Mouse (Mus musculus) neural tube, embryonic 13.5 days (tissue): ENCODE measurements at regions not wholly inside any gene's neighbourhood (a gene's known extent, or its start where the extent isn't known, plus 50 kb on each side); places are given as distances from the start of the nearest gene placed in this dataset.

Experiments
- ATAC-seq: fragments of 200-750 bp; cut with Nextera tagmentation; 2 replicates; pipeline ENCODE4 v1.8.0; 2017; ENCODE audit warnings: low read depth, mild to moderate bottlenecking, moderate TSS enrichment, moderate library complexity
- H3K27ac ChIP-seq: fragments of 300-500 bp; sonication (generic); replicated peaks from 2 replicates; pipeline ENCODE4 v1.5.1; 2015; ENCODE audit warnings: moderate library complexity, mild to moderate bottlenecking, inconsistent platforms
- H3K27me3 ChIP-seq: fragments of 300-500 bp; sonication (generic); 2 replicates; pipeline ENCODE4 v1.6.1; 2015; ENCODE audit warnings: mild to moderate bottlenecking, inconsistent platforms
- H3K36me3 ChIP-seq: fragments of 300-500 bp; sonication (generic); 2 replicates; pipeline ENCODE4 v1.6.1; 2015; ENCODE audit warnings: mild to moderate bottlenecking, inconsistent platforms
- H3K4me1 ChIP-seq: fragments of 300-500 bp; sonication (generic); replicated peaks from 2 replicates; pipeline ENCODE4 v1.6.1; 2015; ENCODE audit warnings: inconsistent platforms
- H3K4me2 ChIP-seq: fragments of 300-500 bp; sonication (generic); 2 replicates; pipeline ENCODE4 v1.6.1; 2015; ENCODE audit warnings: inconsistent platforms, mild to moderate bottlenecking, moderate library complexity
- H3K4me3 ChIP-seq: fragments of 300-500 bp; sonication (generic); 2 replicates; pipeline ENCODE4 v1.5.1; 2015; ENCODE audit warnings: mild to moderate bottlenecking, inconsistent platforms
- H3K9ac ChIP-seq: fragments of 300-500 bp; sonication (generic); 2 replicates; pipeline ENCODE4 v1.6.1; 2015; ENCODE audit warnings: moderate library complexity, mild to moderate bottlenecking, inconsistent platforms
- H3K9me3 ChIP-seq: fragments of 300-500 bp; sonication (generic); 2 replicates; pipeline ENCODE4 v1.6.1; 2016; ENCODE audit warnings: inconsistent platforms
- WGBS: fragments of 180-500 bp; shearing (Covaris S2); methylation state at CpG from one replicate; pipeline ENCODE4 v1.1.7; 2015; 5-methylcytosine and 5-hydroxymethylcytosine counted together

- WGBS, result 14% methylated on average over 1 of the region's 1 CpGs
- H3K36me3 ChIP-seq, result no peaks in the 10 kb centered on the region
- peaks cover 7% of the 10 kb centered on the region; the same call in 1 of the 2 replicates for H3K4me1 ChIP-seq
- no peak overlapping the region for H3K27ac ChIP-seq
- no peak overlapping the region for H3K9ac ChIP-seq
- H3K9me3 ChIP-seq, result no peaks in the 10 kb centered on the region
- no peak for ATAC-seq
- no peak overlapping the region for H3K4me2 ChIP-seq
- H3K4me3 ChIP-seq, result no peak overlapping the region
- no peaks in the 10 kb centered on the region for H3K27me3 ChIP-seq
Measured at GRCm38 (mm10) chr1:194361316-194361715, 256.7 kb upstream of the Plxna2 start.

- H3K4me2 ChIP-seq, result no peak overlapping the region
- 13% methylated on average over 1 of the region's 1 CpGs for WGBS
- ATAC-seq, result no peak
- no peak overlapping the region for H3K9ac ChIP-seq
- no peak overlapping the region for H3K4me3 ChIP-seq
- no peaks in the 10 kb centered on the region for H3K9me3 ChIP-seq
- H3K27ac ChIP-seq, result no peak overlapping the region
- H3K36me3 ChIP-seq, result no peaks in the 10 kb centered on the region
- H3K27me3 ChIP-seq, result no peaks in the 10 kb centered on the region
- H3K4me1 ChIP-seq, result peaks cover 5% of the 10 kb centered on the region; the same call in 1 of the 2 replicates
Measured at GRCm38 (mm10) chr1:194354332-194355120, 263.5 kb upstream of the Plxna2 start.

- WGBS, result 80% methylated on average over 3 of the region's 3 CpGs
- Histone ChIP-seq H3K27me3 (no peaks in the 10 kb centered on the region), H3K36me3 (no peaks in the 10 kb centered on the region), H3K9ac (no peak overlapping the region), H3K27ac (no peak overlapping the region), H3K4me3 (no peak overlapping the region), H3K4me2 (no peak overlapping the region), H3K9me3 (no peaks in the 10 kb centered on the region), H3K4me1 (peaks cover 9% of the 10 kb centered on the region; the same call in 1 of the 2 replicates)
- no peak for ATAC-seq
Measured at GRCm38 (mm10) chr1:194345304-194346033, 272.5 kb upstream of the Plxna2 start.

- H3K4me2 ChIP-seq, result no peak overlapping the region
- no peaks in the 10 kb centered on the region for H3K27me3 ChIP-seq
- no peaks in the 10 kb centered on the region for H3K9me3 ChIP-seq
- H3K4me1 ChIP-seq, result peaks cover 9% of the 10 kb centered on the region; the same call in 1 of the 2 replicates
- no peak overlapping the region for H3K4me3 ChIP-seq
- no peak overlapping the region for H3K9ac ChIP-seq
- WGBS, result 90% methylated on average over 1 of the region's 1 CpGs
- H3K27ac ChIP-seq, result no peak overlapping the region
- no peak for ATAC-seq
- H3K36me3 ChIP-seq, result no peaks in the 10 kb centered on the region
Measured at GRCm38 (mm10) chr1:194342568-194342967, 275.4 kb upstream of the Plxna2 start.

GRCm38 (mm10) chr1:194341758-194342157, 276.3 kb upstream of the Plxna2 start:
- Histone ChIP-seq H3K4me3 (no peak overlapping the region), H3K36me3 (no peaks in the 10 kb centered on the region), H3K9me3 (no peaks in the 10 kb centered on the region), H3K4me2 (no peak overlapping the region), H3K27me3 (no peaks in the 10 kb centered on the region), H3K9ac (no peak overlapping the region), H3K27ac (no peak overlapping the region), H3K4me1 (peaks cover 9% of the 10 kb centered on the region; the same call in 1 of the 2 replicates)
- WGBS, result 52% methylated on average over 3 of the region's 3 CpGs
- no peak for ATAC-seq

GRCm38 (mm10) chr1:194334752-194335719, 283.0 kb upstream of the Plxna2 start:
- Histone ChIP-seq H3K9me3 (no peaks in the 10 kb centered on the region), H3K27ac (no peak overlapping the region), H3K4me1 (peaks cover 16% of the 10 kb centered on the region; the same call in 1 of the 2 replicates), H3K9ac (no peak overlapping the region), H3K4me3 (no peak overlapping the region), H3K4me2 (no peak overlapping the region), H3K36me3 (no peaks in the 10 kb centered on the region), H3K27me3 (no peaks in the 10 kb centered on the region)
- WGBS, result 59% methylated on average over 5 of the region's 5 CpGs
- ATAC-seq, result no peak

GRCm38 (mm10) chr1:194332639-194333038, 285.4 kb upstream of the Plxna2 start:
- H3K4me1 ChIP-seq, result peaks cover 16% of the 10 kb centered on the region; the same call in 1 of the 2 replicates
- no peaks in the 10 kb centered on the region for H3K36me3 ChIP-seq
- no peak overlapping the region for H3K9ac ChIP-seq
- no peak overlapping the region for H3K27ac ChIP-seq
- no peaks in the 10 kb centered on the region for H3K9me3 ChIP-seq
- H3K4me2 ChIP-seq, result no peak overlapping the region
- H3K27me3 ChIP-seq, result no peaks in the 10 kb centered on the region
- ATAC-seq, result no peak
- no peak overlapping the region for H3K4me3 ChIP-seq

GRCm38 (mm10) chr1:194330471-194330870, 287.5 kb upstream of the Plxna2 start:
- Histone ChIP-seq H3K9ac (no peak overlapping the region), H3K27ac (no peak overlapping the region), H3K4me1 (peaks cover 15% of the 10 kb centered on the region; the same call in 1 of the 2 replicates), H3K4me2 (no peak overlapping the region), H3K4me3 (no peak overlapping the region), H3K9me3 (no peaks in the 10 kb centered on the region), H3K36me3 (no peaks in the 10 kb centered on the region), H3K27me3 (no peaks in the 10 kb centered on the region)
- no peak for ATAC-seq
- 87% methylated on average over 1 of the region's 1 CpGs for WGBS

- no peak overlapping the region for H3K4me2 ChIP-seq
- no peaks in the 10 kb centered on the region for H3K27me3 ChIP-seq
- no peak overlapping the region for H3K27ac ChIP-seq
- no peaks in the 10 kb centered on the region for H3K9me3 ChIP-seq
- no peak overlapping the region for H3K9ac ChIP-seq
- 55% methylated on average over 3 of the region's 3 CpGs for WGBS
- no peak overlapping the region for H3K4me3 ChIP-seq
- H3K36me3 ChIP-seq, result no peaks in the 10 kb centered on the region
- ATAC-seq, result no peak
- H3K4me1 ChIP-seq, result no peaks in the 10 kb centered on the region; the same call in 1 of the 2 replicates
Measured at GRCm38 (mm10) chr1:194320320-194321036, 297.5 kb upstream of the Plxna2 start.

GRCm38 (mm10) chr1:194318351-194318750, 299.7 kb upstream of the Plxna2 start:
- Histone ChIP-seq H3K27me3 (no peaks in the 10 kb centered on the region), H3K9me3 (no peaks in the 10 kb centered on the region), H3K4me1 (no peaks in the 10 kb centered on the region; the same call in 1 of the 2 replicates), H3K4me2 (no peak overlapping the region), H3K27ac (no peak overlapping the region), H3K4me3 (no peak overlapping the region), H3K9ac (no peak overlapping the region), H3K36me3 (no peaks in the 10 kb centered on the region)
- no peak for ATAC-seq

GRCm38 (mm10) chr1:194315593-194315992, 302.4 kb upstream of the Plxna2 start:
- no peak overlapping the region for H3K4me2 ChIP-seq
- H3K9ac ChIP-seq, result no peak overlapping the region
- no peak overlapping the region for H3K4me3 ChIP-seq
- H3K27me3 ChIP-seq, result no peaks in the 10 kb centered on the region
- H3K27ac ChIP-seq, result no peak overlapping the region
- no peaks in the 10 kb centered on the region for H3K9me3 ChIP-seq
- 87% methylated on average over 2 of the region's 2 CpGs for WGBS
- H3K36me3 ChIP-seq, result no peaks in the 10 kb centered on the region
- ATAC-seq, result no peak
- no peaks in the 10 kb centered on the region; the same call in 1 of the 2 replicates for H3K4me1 ChIP-seq
